Mouse (Mus musculus) CH12.LX (cell line): ENCODE data around the gene Tbx5.

Experiments used
- CHD2 ChIP-seq: IDR thresholded peaks from 2 replicates; pipeline ENCODE4 v1.6.1; 2011; ENCODE audit warnings: low read length, improper control_type of control experiment
- ETS1 ChIP-seq: conservative IDR thresholded peaks from 2 replicates; pipeline ENCODE4 v1.6.1; 2012; ENCODE audit warnings: low read depth, mild to moderate bottlenecking, inconsistent platforms, low read length, improper control_type of control experiment, moderate library complexity
- HCFC1 ChIP-seq: IDR thresholded peaks from 2 replicates; pipeline ENCODE4 v1.6.1; 2012; ENCODE audit warnings: low read depth, mild to moderate bottlenecking, inconsistent platforms, low read length, improper control_type of control experiment
- POLR2A ChIP-seq: IDR thresholded peaks from 2 replicates; pipeline ENCODE4 v1.6.1; 2011; ENCODE audit warnings: low read depth, mild to moderate bottlenecking, improper control_type of control experiment, low read length

DNA sequence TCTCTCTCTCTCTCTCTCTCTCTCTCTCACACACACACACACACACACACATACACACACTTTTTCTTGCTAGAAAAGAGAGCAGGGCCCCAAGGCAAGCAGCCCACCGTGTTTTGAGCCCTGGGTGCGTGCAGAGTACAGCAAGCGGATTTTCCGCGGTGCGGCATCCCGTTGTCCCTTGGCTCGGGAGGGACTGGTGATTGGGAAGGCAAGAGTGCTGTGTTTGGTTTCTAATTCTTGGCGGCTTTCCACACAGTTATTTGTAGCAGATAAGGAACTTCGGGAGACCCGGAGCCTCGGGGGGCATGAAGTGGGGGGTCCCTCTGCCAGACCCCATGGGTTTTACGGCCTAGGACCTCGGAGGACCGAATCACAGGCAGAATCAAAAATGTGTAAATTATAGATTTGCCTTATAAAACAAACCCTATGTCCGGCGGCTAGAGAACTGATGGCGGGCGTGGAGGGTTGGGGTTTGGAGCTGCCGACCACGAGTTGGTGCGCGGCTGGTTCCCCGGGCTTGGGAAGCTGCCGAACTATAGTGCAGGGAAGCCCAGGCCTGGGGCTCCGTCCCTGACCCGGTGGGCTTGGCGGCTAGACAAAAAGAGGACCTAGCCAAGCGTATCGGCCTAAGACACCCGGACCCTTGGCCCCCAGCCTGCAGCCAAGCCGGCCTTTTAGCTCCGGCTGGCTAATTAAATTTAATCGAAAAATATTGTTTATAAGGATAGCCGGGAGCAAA, 28.0 kb upstream of the Tbx5 start:
- no peak for TF ChIP-seq CHD2
- no peak for TF ChIP-seq ETS1
- TF ChIP-seq POLR2A, result no peak
- TF ChIP-seq HCFC1, result no peak
